Mouse (Mus musculus) layer of hippocampus, postnatal 10 days (tissue): ENCODE measurements at regions not wholly inside any gene's neighbourhood (a gene's known extent, or its start where the extent isn't known, plus 50 kb on each side); places are given as distances from the start of the nearest gene placed in this dataset.

ENCODE experiments used
- DNase-seq, 2 experiments: peaks; one replicate each; pipeline ENCODE4 v3.0.0; 2021; ENCODE audit warnings: low spot score in 2 of 2

- no peak for DNase-seq
Observed at GRCm38 (mm10) chr6:51326103-51326829, 106.2 kb upstream of the Nfe2l3 start.

- DNase-seq = no peak
Observed at GRCm38 (mm10) chr6:51329070-51329995, 103.1 kb upstream of the Nfe2l3 start.

- no peak for DNase-seq
Observed at GRCm38 (mm10) chr6:51330069-51330706, 102.3 kb upstream of the Nfe2l3 start.

GRCm38 (mm10) chr6:51332841-51333240 lies 99.6 kb upstream of the Nfe2l3 start:
- no peak for DNase-seq

- no peak for DNase-seq
Observed at GRCm38 (mm10) chr6:51333722-51334360, 98.6 kb upstream of the Nfe2l3 start.

- DNase-seq = no peak
Observed at GRCm38 (mm10) chr6:51335314-51335713, 97.2 kb upstream of the Nfe2l3 start.

- DNase-seq = no peak
Observed at GRCm38 (mm10) chr6:51339301-51339700, 93.2 kb upstream of the Nfe2l3 start.

- DNase-seq = no peak
Observed at GRCm38 (mm10) chr6:51347721-51348120, 84.7 kb upstream of the Nfe2l3 start.

GRCm38 (mm10) chr6:51349771-51350170 lies 82.7 kb upstream of the Nfe2l3 start:
- no peak for DNase-seq

GRCm38 (mm10) chr6:51355041-51355440 lies 77.4 kb upstream of the Nfe2l3 start:
- DNase-seq = no peak

GRCm38 (mm10) chr6:51361611-51362180 lies 70.8 kb upstream of the Nfe2l3 start:
- DNase-seq = no peak

GRCm38 (mm10) chr6:51362475-51363226 lies 69.8 kb upstream of the Nfe2l3 start:
- DNase-seq = peak; percentile 84 to 87

GRCm38 (mm10) chr6:51364776-51365175 lies 67.7 kb upstream of the Nfe2l3 start:
- DNase-seq = no peak

- DNase-seq = no peak
Observed at GRCm38 (mm10) chr6:51369771-51370170, 62.7 kb upstream of the Nfe2l3 start.

GRCm38 (mm10) chr6:51372357-51372756 lies 60.1 kb upstream of the Nfe2l3 start:
- DNase-seq = no peak

- DNase-seq = no peak
Observed at GRCm38 (mm10) chr6:51378436-51378835, 54.0 kb upstream of the Nfe2l3 start.

- DNase-seq = no peak
Observed at GRCm38 (mm10) chr6:51379074-51379473, 53.4 kb upstream of the Nfe2l3 start.

GRCm38 (mm10) chr6:51379560-51380274 lies 52.8 kb upstream of the Nfe2l3 start:
- DNase-seq = peak; percentile 63 to 70

- no peak for DNase-seq
Observed at GRCm38 (mm10) chr6:51380275-51380575, 52.2 kb upstream of the Nfe2l3 start.

- no peak for DNase-seq
Observed at GRCm38 (mm10) chr6:51381465-51381864, 51.0 kb upstream of the Nfe2l3 start.
